Mouse (Mus musculus) lung, adult 2 months (tissue): ENCODE data around the gene Cdc14b.

ENCODE experiments used
- CTCF ChIP-seq: fragments of 200-500 bp; IDR thresholded peaks from 2 replicates; pipeline ENCODE4 v1.5.1; 2011; ENCODE audit warnings: mild to moderate bottlenecking, low read length, control low read depth; ENCODE audit not compliant: insufficient read depth
- POLR2A ChIP-seq: fragments of 200-500 bp; IDR thresholded peaks from 2 replicates; pipeline ENCODE4 v1.6.1; 2011; ENCODE audit warnings: low read depth, mild to moderate bottlenecking, control low read depth, low read length, borderline replicate concordance; ENCODE audit errors: extremely low read depth

- TF ChIP-seq POLR2A (no peak), CTCF (no peak)
These were observed 10.5 kb downstream of the Cdc14b start for GRCm38 (mm10) chr13:64264586-64264985.
